Mouse (Mus musculus) E14TG2a.4 (cell line): Measurements from ENCODE around the gene Ifit1bl2.

ENCODE experiments used
- CTCF ChIP-seq: conservative IDR thresholded peaks from 2 replicates; pipeline ENCODE4 v1.5.1; 2014; ENCODE audit warnings: low read length
- NANOG ChIP-seq: IDR thresholded peaks from 2 replicates; pipeline ENCODE4 v1.6.1; 2014; ENCODE audit warnings: borderline replicate concordance, low read length, mixed read lengths
- POU5F1 ChIP-seq: IDR thresholded peaks from 2 replicates; pipeline ENCODE4 v1.6.1; 2014; ENCODE audit warnings: low read length, borderline replicate concordance

DNA sequence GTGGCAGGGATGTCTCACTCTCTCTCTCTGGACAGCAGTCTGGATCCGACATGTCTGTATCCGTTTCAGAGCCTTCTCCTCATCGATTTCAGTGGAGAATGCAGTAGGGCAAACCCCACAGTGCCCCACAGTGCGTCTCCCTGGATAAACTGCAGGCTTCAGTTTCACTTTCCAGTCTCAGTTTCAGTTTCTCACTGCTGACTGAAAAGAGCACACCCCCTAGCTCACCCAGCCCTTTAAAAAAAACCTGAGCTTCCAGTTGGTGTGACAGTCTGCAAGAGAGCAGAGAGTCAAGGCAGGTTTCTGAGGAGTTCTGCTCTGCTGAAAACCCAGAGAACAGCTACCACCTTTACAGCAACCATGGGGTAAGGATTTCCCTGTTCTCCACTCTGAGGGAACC, at the start of gene Ifit1bl2, which contains the start of gene Ifit1:
- TF ChIP-seq CTCF, result no peak
- TF ChIP-seq POU5F1, result no peak
- no peak for TF ChIP-seq NANOG
